Mouse (Mus musculus): ENCODE results near the gene Cited2.

GRCm38 (mm10) chr10:17691709-17692108, 31.3 kb upstream of the Cited2 start:
- TF ChIP-seq CTCF (conservative IDR thresholded peaks at IDR 0.05; ENCODE audit: low read length) (no peak), POU5F1 (IDR thresholded peaks at IDR 0.05; ENCODE audit: borderline replicate concordance, low read length) (no peak)
